Mouse (Mus musculus) liver, postnatal 0 days (tissue): ENCODE results near the gene Mcur1. TPM values are rescaled to one million over a fixed set of nuclear protein-coding genes. Genes with fewer than 3 reads are reported as not detected.

Experiments used
- ATAC-seq: fragments of 200-750 bp; cut with Nextera tagmentation; 2 replicates; pipeline ENCODE4 v1.8.0; 2017; ENCODE audit warnings: mild to moderate bottlenecking, moderate library complexity
- DNase-seq: peaks from one replicate; pipeline ENCODE4 v3.0.0-alpha.2; 2016
- H3K27ac ChIP-seq: fragments of 300-500 bp; sonication (generic); 2 replicates; pipeline ENCODE4 v1.5.1; 2014; ENCODE audit warnings: antibody characterized with exemption, moderate library complexity, mild to moderate bottlenecking, low read depth
- H3K27me3 ChIP-seq: fragments of 300-500 bp; sonication (generic); 2 replicates; pipeline ENCODE4 v1.6.1; 2014; ENCODE audit warnings: low read length, control low read depth, mixed read lengths; ENCODE audit not compliant: insufficient read depth
- H3K36me3 ChIP-seq: fragments of 300-500 bp; sonication (generic); replicated peaks from 2 replicates; pipeline ENCODE4 v1.6.1; 2014; ENCODE audit warnings: mild to moderate bottlenecking, control low read depth, low read length, moderate library complexity, mixed read lengths; ENCODE audit not compliant: insufficient read depth
- H3K4me1 ChIP-seq: fragments of 300-500 bp; sonication (generic); 2 replicates; pipeline ENCODE4 v1.6.1; 2014; ENCODE audit warnings: antibody characterized with exemption, mild to moderate bottlenecking, control low read depth; ENCODE audit not compliant: insufficient read depth
- H3K4me2 ChIP-seq: fragments of 300-500 bp; sonication (generic); 2 replicates; pipeline ENCODE4 v1.6.1; 2014; ENCODE audit warnings: low read depth, mild to moderate bottlenecking, low read length, moderate library complexity, mixed read lengths
- H3K4me3 ChIP-seq: fragments of 300-500 bp; sonication (generic); 2 replicates; pipeline ENCODE4 v1.5.1; 2014; ENCODE audit warnings: low read depth, low read length
- H3K9ac ChIP-seq: fragments of 300-500 bp; sonication (generic); replicated peaks from 2 replicates; pipeline ENCODE4 v1.6.1; 2014; ENCODE audit warnings: mild to moderate bottlenecking, moderate library complexity
- H3K9me3 ChIP-seq: fragments of 300-500 bp; sonication (generic); 2 replicates; pipeline ENCODE4 v1.6.1; 2016; ENCODE audit warnings: mild to moderate bottlenecking, control low read depth, low read length, mixed read lengths
- CTCF ChIP-seq: sonication (generic); IDR thresholded peaks from 2 replicates; pipeline ENCODE4 v1.5.1; 2016; ENCODE audit warnings: antibody characterized with exemption, low read depth
- EP300 ChIP-seq: IDR thresholded peaks from 2 replicates; pipeline ENCODE4 v1.6.1; 2016; ENCODE audit warnings: antibody characterized with exemption, low read depth, mild to moderate bottlenecking
- WGBS: fragments of 180-500 bp; shearing (Covaris S2); extraction: QIAGEN DNeasy Blood & Tissue Kit; methylation state at CpG from one replicate; pipeline ENCODE4 v1.1.7; 2014; ENCODE audit not compliant: insufficient replicate concordance; 5-methylcytosine and 5-hydroxymethylcytosine counted together
- polyA plus RNA-seq: library from polyadenylated mRNA; unstranded; fragments of >200 nt; fragmentation: Nextera tagmentation; extraction: Ambion mirVana; gene quantifications from 2 replicates; pipeline ENCODE4 v1.2.1, GENCODE M21; 2015

Mcur1 gene
- polyA plus RNA-seq, 1 experiment from 2014 or later: 8.8 TPM

- ATAC-seq (no peak), DNase-seq (no peak)
- no peak for TF ChIP-seq EP300
- Histone ChIP-seq H3K9ac (peak overlapping the region; percentile 74), H3K9me3 (no peaks in the 10 kb centered on the region), H3K4me1 (peaks cover 14% of the 10 kb centered on the region), H3K27ac (peak overlapping the region; percentile 93; the same call in 1 of the 2 replicates), H3K36me3 (peaks cover 6% of the 10 kb centered on the region; the same call in 1 of the 2 replicates), H3K4me3 (peak overlapping the region; percentile 72), H3K27me3 (no peaks in the 10 kb centered on the region), H3K4me2 (peak overlapping the region; percentile 99)
- WGBS: 27% methylated on average over 6 of the region's 6 CpGs
Measured at GRCm38 (mm10) chr13:43558959-43559358, 1.0 kb downstream of the Mcur1 start.

- no peak overlapping the region for H3K27ac ChIP-seq
- TF ChIP-seq EP300: no peak
- TF ChIP-seq CTCF: no peak
- ATAC-seq (no peak), DNase-seq (no peak)
- no peaks in the 10 kb centered on the region for H3K9me3 ChIP-seq
- H3K36me3 ChIP-seq: peaks cover 9% of the 10 kb centered on the region
- WGBS: 63% methylated on average over 6 of the region's 6 CpGs
- H3K4me2 ChIP-seq: peak overlapping the region; percentile 99
- no peak overlapping the region for H3K9ac ChIP-seq
- H3K4me3 ChIP-seq: peak overlapping the region; percentile 72; the same call in 1 of the 2 replicates
- H3K4me1 ChIP-seq: peaks cover 14% of the 10 kb centered on the region
- no peaks in the 10 kb centered on the region for H3K27me3 ChIP-seq
Measured at GRCm38 (mm10) chr13:43558357-43558756, 1.6 kb downstream of the Mcur1 start.

GRCm38 (mm10) chr13:43556913-43557542 is 3.0 kb downstream of the Mcur1 start:
- Histone ChIP-seq H3K9me3 (no peaks in the 10 kb centered on the region), H3K4me3 (no peak overlapping the region), H3K27ac (no peak overlapping the region), H3K9ac (no peak overlapping the region), H3K4me1 (peaks cover 14% of the 10 kb centered on the region), H3K36me3 (peaks cover 18% of the 10 kb centered on the region), H3K27me3 (no peaks in the 10 kb centered on the region), H3K4me2 (no peak overlapping the region)
- DNase-seq (no peak), ATAC-seq (no peak)
- 79% methylated on average over 9 of the region's 9 CpGs for WGBS
- TF ChIP-seq CTCF (no peak), EP300 (no peak)

GRCm38 (mm10) chr13:43555321-43555720 is 4.7 kb downstream of the Mcur1 start:
- Histone ChIP-seq H3K9ac (no peak overlapping the region), H3K36me3 (peaks cover 29% of the 10 kb centered on the region), H3K4me3 (no peak overlapping the region), H3K4me2 (no peak overlapping the region), H3K9me3 (no peaks in the 10 kb centered on the region), H3K4me1 (peaks cover 11% of the 10 kb centered on the region), H3K27ac (no peak overlapping the region), H3K27me3 (no peaks in the 10 kb centered on the region)
- DNase-seq (no peak), ATAC-seq (no peak)
- 83% methylated on average over 9 of the region's 9 CpGs for WGBS
- TF ChIP-seq CTCF: no peak
- no peak for TF ChIP-seq EP300

GRCm38 (mm10) chr13:43554827-43555226 is 5.2 kb downstream of the Mcur1 start:
- TF ChIP-seq EP300 (no peak), CTCF (no peak)
- H3K4me3 ChIP-seq: no peak overlapping the region
- ATAC-seq (no peak), DNase-seq (no peak)
- H3K4me2 ChIP-seq: no peak overlapping the region
- peaks cover 33% of the 10 kb centered on the region for H3K36me3 ChIP-seq
- WGBS: 49% methylated on average over 7 of the region's 7 CpGs
- peaks cover 11% of the 10 kb centered on the region for H3K4me1 ChIP-seq
- no peak overlapping the region for H3K9ac ChIP-seq
- no peaks in the 10 kb centered on the region for H3K27me3 ChIP-seq
- H3K9me3 ChIP-seq: no peaks in the 10 kb centered on the region
- H3K27ac ChIP-seq: no peak overlapping the region

- Histone ChIP-seq H3K9me3 (no peaks in the 10 kb centered on the region), H3K4me3 (no peak overlapping the region), H3K27ac (no peak overlapping the region), H3K27me3 (no peaks in the 10 kb centered on the region), H3K4me2 (no peak overlapping the region), H3K36me3 (peaks cover 41% of the 10 kb centered on the region), H3K9ac (no peak overlapping the region), H3K4me1 (no peaks in the 10 kb centered on the region)
- ATAC-seq: no peak
- TF ChIP-seq EP300 (no peak), CTCF (no peak)
- DNase-seq: no peak
- WGBS: 78% methylated on average over 8 of the region's 8 CpGs
Measured at GRCm38 (mm10) chr13:43550676-43551075, 9.3 kb downstream of the Mcur1 start.
